Mouse (Mus musculus): ENCODE results near the gene Rimklb. TPM values are rescaled to one million over a fixed set of nuclear protein-coding genes. Genes with fewer than 3 reads are reported as not detected.
"Not testable (repeated sequence)": the region's sequence is repeated elsewhere in the genome, so short reads cannot be mapped to it uniquely, and the experiment has no call there.

Rimklb gene
- total RNA-seq, 2 experiments from 2014 or later, result 0.72 TPM; not detected in 1

DNA sequence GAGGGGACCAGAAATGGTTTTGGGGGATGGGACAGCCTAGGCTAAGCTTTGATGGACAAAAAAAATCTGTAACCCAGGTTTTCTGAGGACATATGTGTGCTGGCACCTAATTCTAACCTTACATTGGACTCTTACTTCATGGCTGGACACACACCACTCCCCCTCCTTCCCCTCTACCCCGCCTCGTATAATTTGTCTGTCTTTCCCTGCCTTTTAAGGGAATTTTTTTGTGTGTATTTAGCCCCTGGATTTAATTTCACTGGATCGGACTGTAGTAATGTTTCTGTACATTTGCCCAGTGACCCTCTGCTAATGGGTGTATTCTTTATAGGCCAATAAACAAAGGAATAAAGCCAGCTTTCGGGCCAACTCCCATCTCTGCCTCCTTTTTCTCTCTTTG, 6.5 kb upstream of the Rimklb start:
- intact Hi-C loops (cut with DNase I), result no loop called here
- DNase-seq, result no peak

DNA sequence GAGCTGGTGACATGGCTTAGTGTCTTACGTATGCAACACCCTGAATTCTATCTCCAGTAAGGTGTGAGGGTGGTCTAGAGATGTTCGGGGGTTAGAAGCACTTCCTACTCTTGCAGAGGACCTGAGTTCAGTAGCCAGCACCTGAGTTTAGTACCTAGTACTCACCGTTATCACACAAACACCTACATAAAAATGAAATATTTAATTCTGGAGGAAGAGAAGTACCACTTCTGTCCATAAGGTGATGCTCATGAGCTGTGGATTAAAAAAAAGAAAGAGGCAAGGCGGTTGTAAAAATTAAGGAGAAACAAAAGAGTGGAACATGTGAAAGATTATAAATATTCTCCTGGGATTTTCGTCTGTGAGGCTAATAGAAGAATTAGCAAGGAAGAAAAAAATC, 2.1 kb downstream of the Rimklb start:
- DNase-seq, result no peak
- intact Hi-C loops (cut with DNase I), result loop anchor here (1.0 kb wide), 2 partner anchors 23 to 66 kb away; no protein-coding TSS in a partner anchor

DNA sequence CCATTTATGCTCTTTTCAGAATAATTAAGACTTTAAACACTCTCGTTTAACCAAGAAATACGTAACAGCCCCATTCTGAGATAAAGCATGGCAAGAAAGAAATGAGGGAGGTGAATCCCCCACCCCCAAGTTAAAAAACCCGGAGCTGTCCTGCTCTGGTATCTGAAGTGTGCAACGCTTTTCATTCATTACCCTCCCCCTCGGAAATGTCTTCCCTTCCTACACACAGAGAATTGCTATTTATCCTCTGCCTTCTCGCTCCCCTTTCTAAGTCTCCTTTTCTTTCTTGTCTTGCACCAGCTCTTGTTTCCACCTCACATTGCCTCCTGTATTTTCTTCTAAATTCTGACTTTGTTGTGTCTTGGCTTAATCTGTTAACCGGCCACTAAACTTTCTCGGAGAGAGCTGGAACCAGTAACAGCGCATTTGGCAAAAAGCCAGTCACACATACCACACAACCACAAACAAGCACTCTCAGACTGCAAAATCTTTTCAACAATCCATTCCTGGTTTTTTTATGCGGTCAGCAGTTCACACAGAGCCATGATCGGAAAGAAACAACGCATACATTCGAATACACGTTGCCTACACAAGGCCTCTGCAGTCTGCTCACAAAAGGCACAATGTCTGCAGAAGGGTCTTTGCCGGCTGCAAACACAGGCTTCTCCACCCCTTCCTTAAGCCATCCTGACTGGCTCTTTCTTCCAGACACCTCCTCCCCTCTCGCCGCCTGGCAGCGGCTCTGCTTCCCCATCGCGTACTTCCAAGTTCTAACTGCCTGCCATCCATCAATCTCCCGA, 3.3 kb downstream of the Rimklb start:
- intact Hi-C loops (cut with DNase I), result no loop called here
- peak in 1 of 2 experiments; percentile 30 for DNase-seq

DNA sequence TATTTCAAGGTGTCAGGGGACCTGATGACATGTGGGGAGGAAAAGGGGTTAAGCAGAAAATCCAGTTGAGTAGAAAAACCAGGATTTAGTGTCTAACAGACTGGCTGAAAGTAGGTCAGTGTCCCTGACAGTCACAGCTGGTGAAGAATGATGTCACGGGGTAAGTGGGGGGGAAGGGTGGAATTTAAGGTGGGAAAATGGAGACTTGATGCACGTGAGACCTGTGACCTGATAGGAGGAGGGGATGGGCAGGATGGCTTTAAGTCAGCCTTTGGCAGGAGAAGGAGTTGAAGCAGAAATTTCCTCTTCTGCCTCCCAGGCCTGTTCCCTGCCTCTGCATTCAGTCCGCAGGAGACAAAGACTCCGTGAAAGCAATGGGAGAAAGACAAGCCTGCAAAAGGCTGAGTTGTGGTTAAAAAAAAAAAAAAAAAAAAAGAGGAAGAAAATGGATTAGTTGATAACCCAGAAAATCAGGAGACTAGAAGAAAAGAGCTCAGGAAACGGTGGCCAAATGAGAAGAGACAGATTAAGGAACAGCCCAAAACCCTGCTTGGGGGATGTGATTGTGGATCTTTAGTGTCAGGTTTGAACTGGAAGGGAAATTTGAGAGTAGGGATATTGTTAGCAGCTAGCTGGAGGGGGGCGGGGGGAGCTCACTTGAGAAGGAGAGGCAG, 4.6 kb downstream of the Rimklb start:
- no peak for DNase-seq
- intact Hi-C loops (cut with DNase I), result loop anchor here (5.0 kb wide), 1 partner anchor 92 kb away; no protein-coding TSS in a partner anchor

DNA sequence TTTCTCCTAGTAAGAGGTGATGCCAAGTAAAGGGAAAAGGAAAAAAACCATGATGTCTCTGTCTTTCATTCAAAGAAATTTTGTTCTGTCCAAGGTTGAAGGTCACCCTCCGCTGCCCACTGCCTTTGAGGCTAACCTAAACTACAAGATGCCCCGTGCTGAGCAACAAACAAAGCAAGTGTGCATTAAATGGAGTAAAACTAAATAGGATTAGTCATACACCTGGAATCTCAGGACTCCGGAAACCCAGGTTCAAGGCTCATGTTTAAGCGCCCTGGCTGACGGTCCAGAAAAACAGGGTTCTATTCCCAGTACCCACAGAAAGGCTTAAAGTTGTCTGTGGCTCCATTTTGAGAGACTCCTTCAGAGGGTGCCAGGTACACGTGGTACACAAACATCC, 6.1 kb downstream of the Rimklb start:
- no peak for DNase-seq
- intact Hi-C loops (cut with DNase I), result loop anchor here (5.0 kb wide), 1 partner anchor 90 kb away; no protein-coding TSS in a partner anchor

DNA sequence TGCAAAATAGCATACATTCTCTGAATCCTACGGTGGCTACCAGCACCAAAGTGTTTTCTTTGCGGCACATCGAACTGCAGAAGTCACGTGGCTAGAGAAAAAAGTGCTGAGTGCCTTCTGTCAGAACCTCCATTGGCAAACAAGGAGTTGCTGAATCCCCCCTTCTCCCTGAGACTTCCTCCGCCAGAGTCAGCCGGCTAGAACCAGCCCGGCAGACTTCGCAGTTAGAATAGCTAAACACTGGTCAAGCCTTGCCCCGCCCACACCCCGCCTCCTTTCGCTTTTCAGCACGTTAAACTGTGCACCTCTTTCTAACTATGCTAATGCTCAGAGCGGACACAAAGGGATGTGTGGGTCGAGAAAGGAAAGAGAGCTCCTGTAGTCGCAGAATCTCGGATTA, 7.0 kb downstream of the Rimklb start:
- peak; percentile 54 to 70 for DNase-seq
- intact Hi-C loops (cut with DNase I), result loop anchor here (5.0 kb wide), 1 partner anchor 89 kb away; no protein-coding TSS in a partner anchor

DNA sequence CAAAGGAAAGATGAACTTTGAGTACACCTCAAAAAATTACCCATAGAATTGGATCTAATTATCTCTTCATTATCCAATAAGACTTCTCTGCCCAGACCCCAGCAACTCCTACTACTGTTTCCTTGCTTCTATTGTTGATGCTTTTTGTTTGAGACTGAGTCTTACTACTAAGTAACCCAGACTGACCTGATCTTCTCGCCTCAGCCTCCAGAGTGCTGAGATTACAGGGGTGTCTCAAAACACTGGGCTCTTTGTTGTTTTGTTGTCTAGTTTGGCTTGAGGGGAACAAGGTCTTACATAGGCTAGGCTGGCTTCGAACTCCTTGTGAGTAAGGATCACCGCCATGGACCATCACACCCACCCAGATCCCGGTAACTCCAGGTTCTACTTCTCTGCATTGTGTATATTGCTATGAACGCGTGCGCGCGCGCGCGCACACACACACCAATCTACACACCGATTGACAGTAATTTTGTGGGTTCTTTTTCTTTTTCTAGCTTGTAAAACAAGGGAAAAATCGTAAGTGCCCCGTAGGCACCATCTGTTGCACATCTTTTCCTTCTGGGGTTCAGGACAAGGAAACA, 7.5 kb downstream of the Rimklb start:
- intact Hi-C loops (cut with DNase I), result loop anchor here (5.0 kb wide), 1 partner anchor 89 kb away; no protein-coding TSS in a partner anchor
- no peak for DNase-seq

DNA sequence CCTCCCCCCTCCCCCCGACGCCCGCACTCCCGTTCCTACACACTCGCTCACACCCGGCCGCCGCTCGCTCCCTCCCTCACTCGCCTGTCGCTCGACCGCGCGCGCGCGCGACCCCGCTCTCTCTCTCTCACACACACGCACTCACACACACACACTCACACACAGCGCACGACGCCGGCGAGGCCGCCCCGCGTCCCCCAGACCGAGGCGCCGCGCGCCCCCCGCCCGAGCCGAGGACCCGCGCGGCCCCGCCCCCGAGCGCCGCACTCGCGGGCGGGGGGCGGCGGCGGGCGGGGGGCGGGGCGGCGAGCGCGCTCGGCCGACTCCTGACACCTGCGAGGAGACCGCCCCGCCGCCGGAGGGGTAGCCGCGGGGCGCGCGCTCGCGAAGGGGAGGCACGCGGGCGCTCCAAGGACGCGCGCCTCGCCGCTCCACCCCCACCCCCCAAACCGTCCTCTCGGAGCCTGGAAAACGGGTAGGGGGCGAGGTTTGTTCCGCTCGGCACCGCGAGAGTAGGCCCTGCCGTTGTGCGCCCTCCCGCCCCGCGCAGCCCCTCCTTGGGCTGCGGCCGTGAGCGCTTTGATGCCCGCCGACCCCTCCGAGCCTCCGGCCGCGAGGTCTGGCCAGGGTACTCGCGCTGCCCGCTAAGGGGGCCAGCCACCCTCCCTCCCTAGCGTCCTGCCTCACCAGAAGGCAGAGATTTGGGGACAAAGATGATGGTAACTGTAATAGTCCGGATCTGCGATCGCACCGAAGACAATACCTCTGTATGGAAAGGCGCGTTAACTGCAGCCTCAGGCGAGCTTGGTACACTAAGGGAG, 12.1 kb downstream of the Rimklb start:
- DNase-seq, result no peak
- intact Hi-C loops (cut with DNase I), result no loop called here

DNA sequence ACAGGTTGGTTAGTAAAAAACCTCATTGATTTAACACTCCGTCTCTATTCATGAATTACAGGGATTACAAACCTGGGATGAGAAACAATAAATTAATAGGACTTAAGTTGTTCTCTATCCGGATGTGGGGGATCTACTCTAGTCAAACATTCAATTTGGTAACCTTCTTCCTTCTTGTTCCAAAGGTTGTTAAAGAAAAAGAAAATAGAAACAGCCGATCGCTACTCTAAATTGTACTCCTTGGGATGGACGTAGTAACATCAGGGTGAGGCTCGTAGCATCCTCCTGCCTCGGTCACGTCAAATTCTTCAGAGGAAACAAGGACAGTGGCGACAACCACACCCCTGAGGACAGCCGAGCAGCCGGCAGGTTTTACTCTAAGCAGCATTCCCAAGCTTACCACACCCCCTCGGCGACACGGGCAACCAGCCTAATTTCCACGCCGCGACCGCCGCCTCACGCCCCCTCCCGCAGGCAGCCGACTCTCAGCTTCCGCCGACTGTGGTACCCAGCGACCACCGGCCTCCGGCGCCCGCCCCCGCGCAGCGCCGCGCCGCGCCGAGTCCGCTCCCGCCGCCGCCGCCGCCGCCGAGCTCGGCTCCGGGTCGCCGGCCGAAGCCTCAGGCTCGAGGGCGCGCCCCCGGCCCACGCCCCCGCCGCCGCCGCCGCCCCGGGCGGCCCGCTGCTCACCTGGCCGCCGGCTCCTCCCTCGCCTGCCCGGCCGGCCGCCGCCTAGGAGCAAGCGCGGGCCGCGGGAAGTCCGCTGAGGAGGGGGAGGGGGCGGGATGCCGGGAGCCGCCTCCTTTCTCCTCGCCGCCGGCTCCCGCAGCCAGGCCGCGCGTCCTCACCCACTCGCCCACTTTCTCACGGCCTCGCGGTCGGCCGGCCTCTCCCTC, 12.9 kb downstream of the Rimklb start:
- intact Hi-C loops (cut with DNase I), result no loop called here
- no peak for DNase-seq

DNA sequence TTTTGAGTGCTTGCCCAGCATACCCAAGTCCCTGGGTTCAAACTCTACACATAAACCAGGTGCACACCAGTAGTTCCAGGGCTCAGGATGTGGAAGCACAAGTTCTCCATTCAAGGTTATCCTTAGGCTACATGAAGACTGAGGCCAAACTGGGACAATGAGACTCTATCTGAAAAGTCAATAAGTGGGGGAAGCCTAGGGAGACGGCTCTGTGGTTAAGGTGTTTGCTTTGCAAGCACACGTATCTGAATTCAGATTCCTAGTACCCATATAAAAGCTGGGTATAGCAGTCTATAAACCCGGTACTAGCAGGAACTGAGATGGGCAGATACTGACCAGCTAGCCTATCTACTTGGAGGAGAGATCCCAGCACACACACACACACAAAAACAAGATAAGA, 20.5 kb downstream of the Rimklb start:
- intact Hi-C loops (cut with DNase I), result no loop called here
- no peak for DNase-seq

DNA sequence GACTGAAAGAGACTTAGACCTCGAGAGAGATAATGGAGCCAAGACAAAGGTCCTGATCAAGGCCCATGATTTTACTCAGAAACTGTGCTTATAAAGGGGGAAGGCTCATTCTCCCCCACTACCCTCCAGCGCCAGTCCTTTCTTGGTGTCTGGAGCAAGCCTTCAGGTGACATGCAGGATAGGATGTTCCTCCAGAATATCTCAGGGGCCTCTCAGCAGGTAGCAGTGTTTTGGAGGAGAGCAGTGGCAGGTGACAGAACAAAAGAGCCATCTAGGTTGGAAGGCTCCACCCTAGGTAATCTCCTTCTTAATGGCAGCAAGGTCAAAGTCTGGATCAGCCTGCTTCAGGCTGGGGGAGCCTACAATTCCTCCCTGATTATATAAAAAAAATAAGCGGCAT, 27.1 kb downstream of the Rimklb start:
- DNase-seq; intact Hi-C loops (cut with DNase I): not testable (repeated sequence)

DNA sequence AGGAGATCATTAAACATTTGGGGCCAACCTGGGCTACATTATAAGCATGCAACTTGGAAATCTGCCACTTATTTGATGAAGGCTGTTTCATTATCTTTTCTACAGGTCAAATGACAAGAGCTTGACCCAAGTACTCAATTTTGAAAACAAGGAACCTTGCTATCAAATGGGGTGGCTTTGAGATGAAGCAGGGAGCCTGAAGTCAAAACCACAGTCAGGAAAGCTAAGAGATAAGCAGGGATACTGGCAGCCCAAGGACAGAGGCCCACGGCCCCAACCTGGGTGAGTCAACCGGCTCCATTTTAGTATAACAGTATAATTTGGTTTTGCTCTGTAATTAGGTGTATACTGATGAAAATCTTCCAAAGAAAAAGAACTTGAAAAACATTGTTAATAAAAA, 28.3 kb downstream of the Rimklb start:
- intact Hi-C loops (cut with DNase I), result no loop called here
- DNase-seq, result no peak

DNA sequence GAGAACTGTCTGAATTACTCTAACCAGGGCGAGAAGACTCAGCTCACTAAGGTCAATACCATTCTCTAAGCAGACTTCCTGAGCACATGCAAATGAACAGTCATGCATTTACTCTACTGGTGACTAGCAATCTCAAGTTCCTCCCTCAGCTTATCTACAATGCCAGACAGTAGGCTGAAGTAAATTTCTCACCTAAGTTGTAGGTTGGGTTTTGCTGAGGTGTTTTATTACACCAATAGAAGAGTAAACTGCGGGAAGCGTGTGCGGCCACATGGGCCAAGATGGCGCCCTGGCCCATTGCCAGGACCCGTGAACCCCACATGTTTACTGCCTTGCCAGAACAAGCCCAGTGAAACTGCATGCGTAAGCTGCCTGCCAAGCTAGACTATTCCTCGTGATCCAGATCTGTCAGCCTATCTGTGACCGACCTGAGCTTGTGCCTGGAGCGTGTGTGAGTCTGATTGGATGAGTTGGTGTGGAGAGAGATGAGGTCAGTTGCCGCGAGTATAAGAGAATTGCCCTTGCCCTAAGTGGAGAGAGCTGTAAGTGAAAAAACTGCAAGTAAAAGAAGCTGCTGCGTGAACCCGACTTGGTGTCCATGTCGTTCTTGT, 29.4 kb downstream of the Rimklb start:
- intact Hi-C loops (cut with DNase I), result no loop called here
- no peak for DNase-seq

DNA sequence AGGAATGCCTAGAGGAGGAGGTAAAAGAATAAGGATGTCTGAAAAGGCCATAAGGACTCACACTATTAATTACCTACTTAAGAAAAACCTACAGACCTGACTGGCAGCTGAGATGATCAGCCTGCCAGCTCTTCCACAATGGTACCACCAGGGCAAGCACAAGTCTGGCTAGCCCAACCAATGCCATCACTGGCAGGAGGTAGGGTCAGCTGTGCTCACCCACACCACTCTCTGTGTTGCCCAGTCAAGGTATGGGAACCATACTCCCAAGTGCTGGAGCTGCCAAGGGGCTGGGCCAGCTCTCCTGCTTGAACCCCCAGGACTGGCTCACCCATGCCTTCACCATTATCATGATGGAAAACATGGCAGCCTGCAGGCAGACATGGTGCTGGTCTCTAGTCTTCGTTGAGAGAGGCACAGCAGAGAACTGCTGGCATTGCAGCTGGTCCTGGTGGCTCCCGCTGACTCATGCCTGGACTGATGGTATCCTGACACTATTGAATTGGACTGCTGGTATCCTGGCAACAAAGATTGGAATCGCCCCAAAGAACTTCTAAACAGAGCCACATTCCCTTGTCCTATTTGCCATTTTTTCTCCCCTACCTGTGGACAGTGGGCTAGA, 32.4 kb downstream of the Rimklb start:
- intact Hi-C loops (cut with DNase I), result no loop called here
- no peak for DNase-seq

DNA sequence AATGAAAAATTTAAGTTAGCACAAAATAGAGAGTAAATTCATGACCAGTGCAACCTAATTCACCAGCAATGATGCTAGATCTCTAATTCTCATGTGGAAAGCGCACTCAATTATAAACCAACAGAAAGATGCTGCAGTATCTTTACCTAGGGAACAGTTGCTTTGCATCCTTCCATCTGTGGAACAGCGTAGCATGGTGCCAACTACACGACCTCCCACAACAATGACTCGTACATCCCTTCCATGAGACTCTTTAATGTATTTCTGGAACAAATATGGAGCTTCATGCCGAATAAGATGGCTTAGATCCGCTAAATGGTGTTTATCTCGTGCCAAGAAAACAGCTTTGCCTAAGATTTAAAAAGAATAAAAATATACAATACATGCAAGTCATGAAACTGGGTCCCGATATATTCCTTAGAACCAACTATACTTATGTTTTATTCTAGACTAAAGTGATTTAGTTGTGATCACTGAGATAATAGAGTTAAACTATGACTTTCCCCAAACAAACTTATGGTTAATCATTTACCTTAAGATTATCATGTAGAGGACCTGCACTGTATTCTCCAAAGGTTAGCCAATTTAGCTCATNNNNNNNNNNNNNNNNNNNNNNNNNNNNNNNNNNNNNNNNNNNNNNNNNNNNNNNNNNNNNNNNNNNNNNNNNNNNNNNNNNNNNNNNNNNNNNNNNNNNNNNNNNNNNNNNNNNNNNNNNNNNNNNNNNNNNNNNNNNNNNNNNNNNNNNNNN, 39.4 kb downstream of the Rimklb start:
- DNase-seq, result no peak
- intact Hi-C loops (cut with DNase I), result no loop called here

DNA sequence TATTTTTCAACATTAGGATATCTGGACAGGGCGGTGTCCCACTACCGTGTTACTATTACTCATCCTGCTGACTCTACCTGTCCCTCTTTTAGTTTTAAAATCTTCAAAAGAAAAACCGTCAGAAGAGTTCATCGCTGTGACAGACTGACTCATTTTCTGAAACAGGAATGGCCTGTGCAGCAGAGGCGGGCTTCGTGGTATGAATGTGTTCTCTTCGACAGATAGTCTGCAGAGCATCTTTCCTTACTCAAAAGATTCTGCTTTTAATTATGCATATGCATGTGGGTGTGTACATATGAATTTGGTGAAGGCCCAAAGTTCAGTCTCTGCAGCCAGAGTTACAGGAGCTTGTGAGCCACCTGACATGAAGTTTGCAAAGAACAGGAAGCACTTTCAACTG, 50.7 kb downstream of the Rimklb start:
- DNase-seq, result no peak
- intact Hi-C loops (cut with DNase I), result no loop called here

DNA sequence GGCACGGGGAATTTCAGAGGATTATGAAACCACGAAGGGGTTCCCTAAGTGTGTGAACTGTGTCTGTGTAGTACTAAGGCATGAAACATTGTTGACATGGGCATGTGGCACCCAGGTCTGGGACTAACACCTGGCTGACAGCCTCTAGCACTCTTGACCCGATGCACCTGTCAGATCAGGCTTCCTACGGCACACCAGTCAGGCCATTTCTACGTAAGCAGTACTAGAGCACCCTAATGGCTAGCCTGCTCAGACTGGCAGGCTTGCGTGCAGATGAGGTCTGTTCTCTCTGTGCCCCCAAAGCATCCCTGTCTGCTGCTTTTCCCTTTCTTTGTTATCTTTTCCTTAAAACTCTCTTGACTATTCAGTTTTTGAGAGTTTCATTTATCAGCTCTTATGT, 53.3 kb downstream of the Rimklb start:
- intact Hi-C loops (cut with DNase I), result no loop called here
- no peak for DNase-seq

DNA sequence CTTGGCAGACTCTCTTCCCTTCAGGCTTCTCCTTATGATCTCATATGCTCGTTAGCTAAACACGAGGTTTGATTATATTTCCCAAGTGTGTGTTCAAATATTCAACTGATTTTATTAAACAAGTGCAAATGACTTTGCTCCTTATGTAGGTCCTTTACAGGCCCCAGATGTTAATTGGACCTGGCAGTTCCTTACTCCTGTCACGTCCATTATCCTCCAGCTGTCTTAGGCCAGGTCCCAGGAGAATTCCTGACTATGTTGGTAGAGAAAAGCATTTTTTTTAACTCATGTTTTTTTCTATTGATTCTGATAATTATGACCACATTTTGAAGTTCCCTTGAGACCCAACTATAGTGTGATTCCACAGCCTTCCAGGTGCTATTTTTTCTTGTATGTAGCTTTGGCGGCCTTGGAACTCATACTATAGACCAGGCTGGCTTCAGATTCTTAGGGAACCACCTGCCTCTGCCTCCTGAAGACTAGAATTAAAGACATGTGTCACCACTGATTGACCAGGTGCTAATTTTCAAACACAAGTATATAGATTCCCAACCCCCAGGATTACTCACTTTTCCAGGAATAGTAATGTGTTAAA, 57.8 kb downstream of the Rimklb start:
- intact Hi-C loops (cut with DNase I), result no loop called here
- DNase-seq, result no peak

All from heart, postnatal 36 days (tissue).